Mouse (Mus musculus) thymus, adult 2 months (tissue): ENCODE data around the gene Duox1.

Source experiments
- CTCF ChIP-seq: fragments of 200-500 bp; IDR thresholded peaks from 2 replicates; pipeline ENCODE4 v1.5.1; 2012; ENCODE audit warnings: mild to moderate bottlenecking, control low read depth, low read length, moderate library complexity, borderline replicate concordance; ENCODE audit not compliant: control insufficient read depth, poor library complexity, insufficient read depth; ENCODE audit errors: extremely low read depth
- POLR2A ChIP-seq: fragments of 200-500 bp; IDR thresholded peaks from 2 replicates; pipeline ENCODE4 v1.6.1; 2012; ENCODE audit warnings: mild to moderate bottlenecking, low read length, control low read depth, moderate library complexity; ENCODE audit not compliant: control insufficient read depth, poor library complexity, insufficient read depth; ENCODE audit errors: extremely low read depth

DNA sequence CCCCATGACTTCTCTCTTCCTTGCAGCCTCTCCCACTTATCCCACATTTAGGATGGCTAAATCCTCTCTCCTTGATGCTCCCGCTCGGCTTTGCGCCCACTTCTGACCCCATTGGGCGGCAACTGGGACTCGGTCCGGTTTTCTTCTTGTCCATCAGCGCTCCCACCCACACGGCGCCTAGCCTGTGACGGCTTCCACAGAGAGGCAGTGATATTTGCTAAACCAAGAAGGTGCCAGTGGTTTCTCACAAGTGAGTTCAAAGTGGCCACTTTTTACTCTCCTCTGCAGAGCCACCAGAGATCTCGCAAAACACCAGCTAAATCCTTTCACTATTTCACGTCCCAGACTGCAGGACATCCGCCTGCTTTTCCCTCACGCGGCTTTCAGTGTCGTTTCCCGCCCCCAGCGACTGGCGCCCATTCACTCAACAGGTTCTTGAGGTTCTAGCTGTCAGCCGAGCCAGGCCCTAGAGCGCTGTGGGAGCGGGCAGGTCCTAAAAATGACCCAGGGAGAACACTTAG, 60.6 kb downstream of the Duox1 start:
- TF ChIP-seq CTCF, result no peak
- TF ChIP-seq POLR2A, result no peak
